Mouse (Mus musculus): ENCODE measurements around the gene Cracr2a. TPM values are rescaled to one million over a fixed set of nuclear protein-coding genes. Genes with fewer than 3 reads are reported as not detected.

The Cracr2a gene
- polyA plus RNA-seq, 1 experiment from 2014 or later: 0.06 TPM

DNA sequence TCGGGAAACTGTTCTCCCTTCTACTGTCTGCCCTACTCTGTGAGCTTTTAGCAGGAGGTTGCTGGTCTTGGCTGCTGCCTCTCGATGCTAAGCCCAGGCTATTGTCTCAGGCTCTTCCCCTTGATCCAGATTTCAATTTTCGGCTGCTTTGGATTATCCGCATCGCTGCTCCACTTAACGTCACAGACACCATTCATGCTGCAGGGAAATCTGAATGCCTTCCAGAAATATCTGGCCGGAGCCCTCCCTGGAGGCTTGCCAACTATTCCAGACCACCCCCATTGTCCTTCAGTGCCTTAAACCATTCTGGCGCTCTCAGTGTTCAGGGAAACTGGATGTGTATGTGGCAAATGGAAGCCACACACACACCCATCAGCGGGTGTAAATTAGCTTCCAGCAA lies 66.3 kb downstream of the Cracr2a start:
- 5% methylated on average over 9 of the region's 9 CpGs for WGBS
- Histone ChIP-seq H3K4me3 (ENCODE audit: low read depth, low read length) (no peak overlapping the region), H3K27ac (ENCODE audit: low read depth, low read length) (peak overlapping the region; percentile 73), H3K4me2 (ENCODE audit: low read length) (no peak overlapping the region; the same call in 1 of the 2 replicates), H3K4me1 (ENCODE audit: control insufficient read depth, insufficient read depth, low read length) (peaks cover 5% of the 10 kb centered on the region; the same call in 1 of the 2 replicates), H3K36me3 (ENCODE audit: control insufficient read depth, insufficient read depth, low read length) (no peaks in the 10 kb centered on the region), H3K9me3 (replicated peaks; ENCODE audit: control insufficient read depth, low read length) (no peaks in the 10 kb centered on the region), H3K9ac (ENCODE audit: low read length) (no peak overlapping the region), H3K27me3 (replicated peaks; ENCODE audit: control insufficient read depth, insufficient read depth, low read length) (no peaks in the 10 kb centered on the region)
- ATAC-seq (peak; percentile 83), DNase-seq (ENCODE audit: low spot score) (peak; percentile 91)

GRCm38 (mm10) chr6:127629249-127629648 lies 68.1 kb downstream of the Cracr2a start:
- Histone ChIP-seq H3K4me1 (ENCODE audit: control insufficient read depth, insufficient read depth, low read length) (peaks cover 5% of the 10 kb centered on the region; the same call in 1 of the 2 replicates), H3K9me3 (replicated peaks; ENCODE audit: control insufficient read depth, low read length) (no peaks in the 10 kb centered on the region), H3K4me2 (ENCODE audit: low read length) (no peak overlapping the region), H3K9ac (ENCODE audit: low read length) (no peak overlapping the region), H3K27me3 (replicated peaks; ENCODE audit: control insufficient read depth, insufficient read depth, low read length) (no peaks in the 10 kb centered on the region), H3K36me3 (ENCODE audit: control insufficient read depth, insufficient read depth, low read length) (no peaks in the 10 kb centered on the region), H3K27ac (ENCODE audit: low read depth, low read length) (no peak overlapping the region), H3K4me3 (ENCODE audit: low read depth, low read length) (no peak overlapping the region)
- 86% methylated on average over 2 of the region's 2 CpGs for WGBS
- DNase-seq (ENCODE audit: low spot score): no peak
- no peak for ATAC-seq

- H3K4me2 ChIP-seq (ENCODE audit: low read length): no peak overlapping the region
- H3K9ac ChIP-seq (ENCODE audit: low read length): no peak overlapping the region
- no peaks in the 10 kb centered on the region for H3K27me3 ChIP-seq (replicated peaks; ENCODE audit: control insufficient read depth, insufficient read depth, low read length)
- H3K9me3 ChIP-seq (replicated peaks; ENCODE audit: control insufficient read depth, low read length): no peaks in the 10 kb centered on the region
- ATAC-seq (no peak), DNase-seq (ENCODE audit: low spot score) (no peak)
- no peaks in the 10 kb centered on the region for H3K36me3 ChIP-seq (ENCODE audit: control insufficient read depth, insufficient read depth, low read length)
- H3K27ac ChIP-seq (ENCODE audit: low read depth, low read length): no peak overlapping the region
- H3K4me1 ChIP-seq (ENCODE audit: control insufficient read depth, insufficient read depth, low read length): no peaks in the 10 kb centered on the region
- no peak overlapping the region for H3K4me3 ChIP-seq (ENCODE audit: low read depth, low read length)
- WGBS: 83% methylated on average over 2 of the region's 2 CpGs
Measured at GRCm38 (mm10) chr6:127634858-127635257, 73.7 kb downstream of the Cracr2a start.

DNA sequence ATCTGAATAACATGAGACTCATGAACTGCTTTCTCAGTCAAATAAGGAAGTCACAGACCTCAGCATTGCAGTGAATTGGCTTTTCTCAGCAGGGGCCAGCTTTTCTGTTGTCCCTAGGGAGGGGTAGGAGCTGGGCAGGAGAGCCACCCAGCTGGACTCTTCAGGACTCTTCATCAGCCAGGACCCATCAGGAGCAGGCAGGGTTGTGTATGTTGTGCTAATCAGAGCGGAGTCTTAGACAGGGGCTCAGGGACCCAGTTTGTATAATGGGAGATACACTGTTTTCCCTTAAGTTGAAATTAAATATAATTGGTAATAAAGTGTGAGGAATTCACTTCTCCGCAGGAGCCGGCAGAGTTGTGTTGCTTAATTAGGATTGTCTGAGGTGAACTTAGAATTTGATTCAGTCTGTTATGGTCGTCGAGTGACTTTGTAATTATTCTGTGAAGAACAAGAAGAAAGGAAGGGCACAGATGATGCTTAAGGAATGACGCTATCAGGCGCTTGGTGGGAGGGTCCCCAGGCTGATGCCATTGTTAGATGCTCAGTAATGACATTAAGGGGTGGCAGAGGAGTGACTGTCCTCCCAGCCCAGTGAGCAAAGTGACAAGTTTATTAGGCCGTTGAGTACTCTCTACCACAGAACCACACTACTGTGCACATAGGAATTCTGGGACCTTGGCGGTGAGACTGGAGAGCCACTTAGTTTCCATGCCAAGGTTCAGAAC lies 74.5 kb downstream of the Cracr2a start:
- Histone ChIP-seq H3K4me2 (ENCODE audit: low read length) (no peak overlapping the region), H3K27ac (ENCODE audit: low read depth, low read length) (no peak overlapping the region), H3K4me1 (ENCODE audit: control insufficient read depth, insufficient read depth, low read length) (no peaks in the 10 kb centered on the region), H3K9ac (ENCODE audit: low read length) (no peak overlapping the region), H3K4me3 (ENCODE audit: low read depth, low read length) (no peak overlapping the region), H3K9me3 (replicated peaks; ENCODE audit: control insufficient read depth, low read length) (no peaks in the 10 kb centered on the region), H3K27me3 (replicated peaks; ENCODE audit: control insufficient read depth, insufficient read depth, low read length) (no peaks in the 10 kb centered on the region), H3K36me3 (ENCODE audit: control insufficient read depth, insufficient read depth, low read length) (no peaks in the 10 kb centered on the region)
- 32% methylated on average over 9 of the region's 9 CpGs for WGBS
- DNase-seq (ENCODE audit: low spot score) (no peak), ATAC-seq (no peak)

DNA sequence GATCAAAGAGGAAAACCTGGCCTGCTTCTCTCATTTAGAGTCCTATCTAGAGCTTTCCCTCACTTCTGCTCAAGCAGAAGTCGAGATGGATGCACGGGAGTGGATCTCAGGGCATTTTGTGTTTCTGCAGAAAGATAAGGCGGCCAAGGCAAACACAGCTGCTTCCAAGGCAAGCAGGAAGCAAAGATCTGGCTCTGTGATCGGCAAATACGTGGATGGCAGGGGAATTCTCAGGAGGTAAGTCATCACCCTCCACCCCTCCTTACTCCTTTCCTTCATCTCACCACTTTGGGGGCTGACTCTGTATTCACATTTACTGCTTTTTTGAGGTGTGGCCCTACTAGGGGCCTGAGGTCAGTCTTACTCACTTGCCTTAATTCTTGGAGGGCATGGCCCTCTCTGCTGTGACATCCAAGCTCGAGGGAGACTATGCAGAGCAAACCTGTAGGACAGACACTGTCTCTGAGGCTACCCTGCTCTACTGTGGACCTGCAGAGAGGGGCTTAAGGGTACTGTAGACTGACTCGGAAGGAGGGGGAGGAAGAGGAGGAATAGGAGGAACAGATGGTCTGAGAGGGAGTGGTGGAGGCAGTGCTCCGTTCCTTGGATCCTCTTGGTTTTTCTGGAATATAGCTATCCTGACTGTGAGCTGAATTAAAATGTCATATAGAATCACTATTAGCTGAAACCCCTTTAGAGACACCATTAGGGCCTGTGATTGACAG lies 80.1 kb downstream of the Cracr2a start:
- Histone ChIP-seq H3K9me3 (replicated peaks; ENCODE audit: control insufficient read depth, low read length) (no peaks in the 10 kb centered on the region), H3K9ac (ENCODE audit: low read length) (no peak overlapping the region), H3K4me3 (ENCODE audit: low read depth, low read length) (no peak overlapping the region), H3K27me3 (replicated peaks; ENCODE audit: control insufficient read depth, insufficient read depth, low read length) (no peaks in the 10 kb centered on the region), H3K4me1 (ENCODE audit: control insufficient read depth, insufficient read depth, low read length) (no peaks in the 10 kb centered on the region), H3K4me2 (ENCODE audit: low read length) (no peak overlapping the region), H3K27ac (ENCODE audit: low read depth, low read length) (no peak overlapping the region), H3K36me3 (ENCODE audit: control insufficient read depth, insufficient read depth, low read length) (no peaks in the 10 kb centered on the region)
- 84% methylated on average over 8 of the region's 8 CpGs for WGBS
- ATAC-seq (no peak), DNase-seq (ENCODE audit: low spot score) (no peak)

DNA sequence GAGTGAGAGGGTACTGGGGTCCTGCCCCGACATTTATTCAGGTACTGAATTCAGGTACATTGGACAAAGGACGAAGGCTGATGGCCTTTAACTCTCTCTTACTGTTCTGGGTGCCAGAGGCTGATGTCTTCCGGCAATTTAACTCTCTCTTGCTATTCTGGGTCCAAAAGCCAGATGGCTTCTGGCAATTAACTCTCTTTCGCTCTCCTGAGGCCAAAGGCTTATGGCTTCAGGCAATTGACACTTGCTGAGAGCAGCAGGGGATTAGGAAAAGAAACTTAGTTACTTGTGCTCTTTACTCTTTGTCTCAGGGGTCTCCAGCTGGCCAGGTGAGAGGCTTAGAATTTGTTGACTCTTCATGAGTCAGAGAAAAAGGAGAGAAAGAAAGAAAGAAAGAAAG lies 94.8 kb downstream of the Cracr2a start:
- ATAC-seq: no peak
- H3K4me1 ChIP-seq (ENCODE audit: control insufficient read depth, insufficient read depth, low read length): 0 out of 2 replicates have a peak, but pooled peaks cover 4% of the 10 kb centered on the region
- H3K27ac ChIP-seq (ENCODE audit: low read depth, low read length): no peak overlapping the region
- WGBS: 12% methylated on average over 4 of the region's 4 CpGs
- H3K4me3 ChIP-seq (ENCODE audit: low read depth, low read length): no peak overlapping the region
- no peak overlapping the region for H3K9ac ChIP-seq (ENCODE audit: low read length)
- H3K4me2 ChIP-seq (ENCODE audit: low read length): no peak overlapping the region
- no peaks in the 10 kb centered on the region for H3K9me3 ChIP-seq (replicated peaks; ENCODE audit: control insufficient read depth, low read length)
- H3K36me3 ChIP-seq (ENCODE audit: control insufficient read depth, insufficient read depth, low read length): no peaks in the 10 kb centered on the region
- H3K27me3 ChIP-seq (replicated peaks; ENCODE audit: control insufficient read depth, insufficient read depth, low read length): no peaks in the 10 kb centered on the region
- no peak for DNase-seq (ENCODE audit: low spot score)

- Histone ChIP-seq H3K4me2 (ENCODE audit: low read length) (no peak overlapping the region), H3K4me1 (ENCODE audit: control insufficient read depth, insufficient read depth, low read length) (0 out of 2 replicates have a peak, but pooled peaks cover 4% of the 10 kb centered on the region), H3K27me3 (replicated peaks; ENCODE audit: control insufficient read depth, insufficient read depth, low read length) (no peaks in the 10 kb centered on the region), H3K9me3 (replicated peaks; ENCODE audit: control insufficient read depth, low read length) (no peaks in the 10 kb centered on the region), H3K36me3 (ENCODE audit: control insufficient read depth, insufficient read depth, low read length) (no peaks in the 10 kb centered on the region), H3K4me3 (ENCODE audit: low read depth, low read length) (no peak overlapping the region), H3K27ac (ENCODE audit: low read depth, low read length) (no peak overlapping the region), H3K9ac (ENCODE audit: low read length) (no peak overlapping the region)
- DNase-seq (ENCODE audit: low spot score) (no peak), ATAC-seq (no peak)
- 93% methylated on average over 11 of the region's 11 CpGs for WGBS
Measured at GRCm38 (mm10) chr6:127657152-127657551, 96.0 kb downstream of the Cracr2a start.

- H3K27me3 ChIP-seq (replicated peaks; ENCODE audit: control insufficient read depth, insufficient read depth, low read length): no peaks in the 10 kb centered on the region
- peak; percentile 46 for DNase-seq (ENCODE audit: low spot score)
- ATAC-seq: peak; percentile 29; the same call in 1 of the 2 replicates
- H3K27ac ChIP-seq (ENCODE audit: low read depth, low read length): no peak overlapping the region
- WGBS: 32% methylated on average over 5 of the region's 5 CpGs
- no peaks in the 10 kb centered on the region for H3K36me3 ChIP-seq (ENCODE audit: control insufficient read depth, insufficient read depth, low read length)
- no peak overlapping the region for H3K4me3 ChIP-seq (ENCODE audit: low read depth, low read length)
- H3K9ac ChIP-seq (ENCODE audit: low read length): no peak overlapping the region
- H3K4me1 ChIP-seq (ENCODE audit: control insufficient read depth, insufficient read depth, low read length): peaks cover 13% of the 10 kb centered on the region
- no peaks in the 10 kb centered on the region for H3K9me3 ChIP-seq (replicated peaks; ENCODE audit: control insufficient read depth, low read length)
- H3K4me2 ChIP-seq (ENCODE audit: low read length): no peak overlapping the region
Measured at GRCm38 (mm10) chr6:127659472-127659871, 98.3 kb downstream of the Cracr2a start.

GRCm38 (mm10) chr6:127659966-127660365 lies 98.8 kb downstream of the Cracr2a start:
- no peak for ATAC-seq
- H3K4me3 ChIP-seq (ENCODE audit: low read depth, low read length): no peak overlapping the region
- 87% methylated on average over 4 of the region's 4 CpGs for WGBS

More at GRCm38 (mm10) chr6:127659966-127660365, 98.8 kb downstream of the Cracr2a start:
- Histone ChIP-seq H3K4me2 (ENCODE audit: low read length) (no peak overlapping the region), H3K36me3 (ENCODE audit: control insufficient read depth, insufficient read depth, low read length) (no peaks in the 10 kb centered on the region), H3K9ac (ENCODE audit: low read length) (no peak overlapping the region), H3K27ac (ENCODE audit: low read depth, low read length) (no peak overlapping the region), H3K4me1 (ENCODE audit: control insufficient read depth, insufficient read depth, low read length) (peaks cover 13% of the 10 kb centered on the region), H3K27me3 (replicated peaks; ENCODE audit: control insufficient read depth, insufficient read depth, low read length) (no peaks in the 10 kb centered on the region), H3K9me3 (replicated peaks; ENCODE audit: control insufficient read depth, low read length) (no peaks in the 10 kb centered on the region)
- no peak for DNase-seq (ENCODE audit: low spot score)
